Mouse (Mus musculus) hindbrain, embryonic 15.5 days (tissue): ENCODE results near the gene AC134908.4. TPM values are rescaled to one million over a fixed set of nuclear protein-coding genes. Genes with fewer than 3 reads are reported as not detected.
"Not testable (repeated sequence)": the region's sequence is repeated elsewhere in the genome, so short reads cannot be mapped to it uniquely, and the experiment has no call there.

Experiments used
- ATAC-seq: fragments of 200-750 bp; cut with Nextera tagmentation; 2 replicates; pipeline ENCODE4 v1.8.0; 2017; ENCODE audit warnings: low read depth, moderate number of reproducible peaks, moderate TSS enrichment; ENCODE audit not compliant: low FRiP score
- H3K27ac ChIP-seq: fragments of 300-500 bp; sonication (generic); replicated peaks from 2 replicates; pipeline ENCODE4 v1.5.1; 2015; ENCODE audit warnings: mild to moderate bottlenecking, inconsistent platforms
- H3K27me3 ChIP-seq: fragments of 300-500 bp; sonication (generic); 2 replicates; pipeline ENCODE4 v1.6.1; 2015; ENCODE audit warnings: control low read depth, inconsistent platforms
- H3K36me3 ChIP-seq: fragments of 300-500 bp; sonication (generic); 2 replicates; pipeline ENCODE4 v1.6.1; 2015; ENCODE audit warnings: control low read depth, inconsistent platforms
- H3K4me1 ChIP-seq: fragments of 300-500 bp; sonication (generic); replicated peaks from 2 replicates; pipeline ENCODE4 v1.6.1; 2015; ENCODE audit warnings: control low read depth, inconsistent platforms
- H3K4me2 ChIP-seq: fragments of 300-500 bp; sonication (generic); 2 replicates; pipeline ENCODE4 v1.6.1; 2015; ENCODE audit warnings: moderate library complexity, mild to moderate bottlenecking, inconsistent platforms
- H3K4me3 ChIP-seq: fragments of 300-500 bp; sonication (generic); 2 replicates; pipeline ENCODE4 v1.5.1; 2015; ENCODE audit warnings: mild to moderate bottlenecking, inconsistent platforms
- H3K9ac ChIP-seq: fragments of 300-500 bp; sonication (generic); 2 replicates; pipeline ENCODE4 v1.6.1; 2015; ENCODE audit warnings: inconsistent platforms
- H3K9me3 ChIP-seq: fragments of 300-500 bp; sonication (generic); 2 replicates; pipeline ENCODE4 v1.6.1; 2016; ENCODE audit warnings: control low read depth, inconsistent platforms
- WGBS: fragments of 180-500 bp; shearing (Covaris S2); methylation state at CpG from one replicate; pipeline ENCODE4 v1.1.7; 2015; 5-methylcytosine and 5-hydroxymethylcytosine counted together
- polyA plus RNA-seq: library from polyadenylated mRNA; unstranded; fragments of >200 nt; fragmentation: Nextera tagmentation; extraction: Ambion mirVana; gene quantifications from 2 replicates; pipeline ENCODE4 v1.2.1, GENCODE M21; 2015

The AC134908.4 gene
- polyA plus RNA-seq, 1 experiment from 2014 or later = not detected

DNA sequence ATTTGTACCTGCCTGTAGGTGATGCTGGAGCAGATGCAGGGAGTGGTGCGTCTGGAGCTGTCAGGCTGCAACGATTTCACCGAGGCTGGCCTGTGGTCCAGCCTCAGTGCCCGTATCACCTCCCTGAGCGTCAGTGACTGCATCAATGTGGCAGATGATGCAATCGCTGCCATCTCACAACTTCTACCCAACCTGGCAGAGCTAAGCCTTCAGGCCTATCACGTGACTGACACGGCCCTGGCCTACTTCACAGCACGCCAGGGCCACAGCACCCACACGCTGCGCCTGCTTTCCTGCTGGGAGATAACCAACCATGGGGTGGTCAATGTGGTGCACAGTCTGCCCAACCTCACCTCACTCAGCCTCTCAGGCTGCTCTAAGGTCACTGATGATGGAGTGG is 22.2 kb upstream of the AC134908.4 start:
- Histone ChIP-seq H3K4me2 (no peak overlapping the region), H3K4me1 (peaks cover 14% of the 10 kb centered on the region), H3K9me3 (no peaks in the 10 kb centered on the region), H3K4me3 (no peak overlapping the region), H3K9ac (no peak overlapping the region), H3K27me3 (peaks cover 12% of the 10 kb centered on the region), H3K36me3 (peaks cover 28% of the 10 kb centered on the region), H3K27ac (no peak overlapping the region)
- WGBS = 88% methylated on average over 11 of the region's 11 CpGs
- ATAC-seq = no peak

DNA sequence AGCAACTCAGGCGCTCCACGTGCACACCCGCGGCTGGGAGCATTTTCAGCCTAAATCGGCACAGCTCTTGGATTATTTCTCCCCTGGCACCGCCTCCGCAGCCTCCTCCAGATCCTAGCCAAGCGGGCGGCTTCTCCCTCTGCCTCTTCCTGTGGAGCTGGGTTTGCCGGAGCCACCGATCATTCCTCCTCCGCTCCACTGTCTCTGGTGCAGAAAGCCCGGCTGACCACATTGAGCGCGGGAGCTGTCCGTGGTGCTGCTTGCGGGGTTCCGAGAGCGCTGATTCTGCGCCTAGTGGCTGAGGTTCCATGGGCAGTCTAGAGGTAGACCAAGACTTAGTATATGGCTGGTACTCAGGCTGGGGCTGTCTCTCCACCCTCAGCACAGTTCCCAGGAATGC is 18.0 kb upstream of the AC134908.4 start:
- ATAC-seq = no peak
- Histone ChIP-seq H3K4me2 (peak overlapping the region; percentile 40), H3K4me3 (peak overlapping the region; percentile 13; the same call in 1 of the 2 replicates), H3K36me3 (peaks cover 19% of the 10 kb centered on the region), H3K9me3 (no peaks in the 10 kb centered on the region), H3K4me1 (peaks cover 42% of the 10 kb centered on the region), H3K27me3 (peaks cover 12% of the 10 kb centered on the region), H3K9ac (peak overlapping the region; percentile 11; the same call in 1 of the 2 replicates), H3K27ac (no peak overlapping the region)
- WGBS = 1% methylated on average over 20 of the region's 20 CpGs

DNA sequence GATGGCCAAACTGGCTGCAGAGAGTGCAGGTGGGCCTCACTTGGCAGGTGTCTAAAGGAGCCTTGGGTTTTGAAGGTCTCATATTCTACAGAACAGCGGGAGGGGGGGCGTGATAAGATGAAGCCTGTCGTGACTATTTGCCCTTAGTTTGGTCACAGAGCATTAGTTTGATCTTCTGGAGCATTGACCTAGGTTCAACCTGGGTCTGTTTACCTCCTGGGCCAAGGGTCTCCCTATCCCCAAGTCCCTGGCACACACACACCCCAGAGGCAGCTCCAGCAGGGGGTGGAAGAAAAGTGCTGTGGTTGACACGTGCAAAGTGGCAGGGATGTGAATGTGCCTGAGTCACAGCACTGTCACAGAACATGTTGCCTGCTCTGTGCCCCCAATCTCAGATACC is 15.4 kb upstream of the AC134908.4 start:
- peak overlapping the region; percentile 93 for H3K4me3 ChIP-seq
- no peaks in the 10 kb centered on the region for H3K27me3 ChIP-seq
- ATAC-seq = no peak
- no peak overlapping the region for H3K27ac ChIP-seq
- no peaks in the 10 kb centered on the region for H3K9me3 ChIP-seq
- peak overlapping the region; percentile 99; the same call in 1 of the 2 replicates for H3K9ac ChIP-seq
- H3K4me2 ChIP-seq = peak overlapping the region; percentile 97
- H3K36me3 ChIP-seq = no peaks in the 10 kb centered on the region
- WGBS = 74% methylated on average over 4 of the region's 4 CpGs
- peaks cover 49% of the 10 kb centered on the region for H3K4me1 ChIP-seq

DNA sequence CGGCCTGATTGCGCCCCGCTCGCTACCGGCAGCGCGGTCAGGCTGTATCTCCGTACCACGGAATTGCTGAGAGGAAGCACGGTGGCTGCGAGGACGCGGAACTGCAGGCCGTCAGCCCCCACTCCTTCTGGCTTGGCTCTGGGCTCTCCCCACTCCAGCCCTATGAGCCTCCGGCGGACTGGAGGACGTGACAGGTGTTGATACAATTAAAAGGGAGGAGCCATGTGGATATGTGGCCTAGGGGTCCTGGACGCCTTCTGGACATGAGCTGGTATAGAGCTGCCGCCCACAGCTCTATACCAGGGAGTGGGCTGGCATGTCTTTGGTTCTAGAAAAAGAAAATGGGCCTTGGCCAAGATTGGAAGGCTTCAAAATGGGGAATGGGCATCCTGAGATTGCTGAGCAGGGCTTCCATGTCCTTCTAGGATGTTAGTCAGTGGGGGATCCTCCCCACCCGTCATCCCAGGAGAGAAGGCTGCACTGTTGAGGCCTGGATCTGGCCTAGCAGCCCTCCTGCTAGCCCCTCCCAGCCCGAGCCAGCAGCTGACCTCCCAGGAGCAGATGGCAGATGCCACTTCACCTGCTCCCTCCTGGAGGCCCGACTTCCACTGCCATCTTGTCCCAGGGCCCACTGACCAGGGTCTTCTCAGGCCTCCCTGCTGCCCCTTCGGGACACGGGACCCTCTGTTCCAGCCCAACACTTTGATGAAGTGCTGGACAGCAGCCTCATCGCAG is 14.3 kb upstream of the AC134908.4 start:
- ATAC-seq = peak; percentile 46
- no peaks in the 10 kb centered on the region for H3K27me3 ChIP-seq
- peak overlapping the region; percentile 93 for H3K4me3 ChIP-seq
- peaks cover 49% of the 10 kb centered on the region for H3K4me1 ChIP-seq
- H3K9me3 ChIP-seq = no peaks in the 10 kb centered on the region
- peak overlapping the region; percentile 99 for H3K27ac ChIP-seq
- 5% methylated on average over 25 of the region's 25 CpGs for WGBS
- H3K4me2 ChIP-seq = peak overlapping the region; percentile 97
- no peaks in the 10 kb centered on the region for H3K36me3 ChIP-seq
- peak overlapping the region; percentile 99 for H3K9ac ChIP-seq

DNA sequence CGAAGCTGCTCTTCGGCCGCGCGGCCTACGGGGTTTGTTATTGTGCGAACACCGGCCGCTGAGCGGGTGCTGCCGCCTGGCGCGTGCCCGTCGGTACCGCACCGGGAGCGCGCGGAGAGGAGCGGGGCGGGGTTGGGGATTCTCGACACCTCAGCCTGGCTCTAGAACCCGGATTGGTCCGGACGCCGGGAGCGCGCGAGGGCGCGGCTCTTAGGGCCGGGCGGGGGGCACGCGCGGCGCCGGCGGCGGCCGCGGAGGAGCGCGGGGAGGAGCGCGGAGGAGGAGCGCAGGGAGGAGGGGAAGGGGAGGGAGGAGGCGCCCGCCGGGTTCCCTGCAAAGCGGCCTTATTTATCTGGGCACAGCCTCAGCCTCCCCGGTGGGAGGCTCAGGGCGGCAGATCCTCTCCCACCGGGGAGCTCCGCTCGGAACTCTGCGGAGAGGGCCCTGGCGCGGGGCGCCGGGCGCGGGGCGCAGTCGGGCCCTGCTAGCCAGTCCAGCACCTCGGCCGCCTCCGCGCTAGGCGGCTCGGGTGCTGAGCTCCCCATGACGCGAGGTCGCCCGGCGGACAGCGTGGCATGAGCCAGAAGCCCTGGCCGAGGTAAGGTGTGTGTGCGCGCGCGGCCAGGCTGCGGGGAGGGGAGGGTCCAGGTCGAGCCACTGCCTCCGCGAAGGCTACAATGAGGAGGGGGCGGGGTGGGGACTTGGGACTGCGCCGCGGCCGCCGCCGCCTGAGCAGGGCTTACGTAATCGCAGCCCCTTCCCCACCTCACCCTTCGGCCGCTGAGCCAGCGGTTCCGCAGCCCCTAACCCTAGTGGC is 13.5 kb upstream of the AC134908.4 start, which contains the start of gene Fbxl16:
Gene Fbxl16 (plus strand): TSS at position 297 of the 817 bp plus-strand sequence.
- Histone ChIP-seq H3K9me3 (no peaks in the 10 kb centered on the region), H3K27ac (peak within 1 kb of the TSS; percentile 99), H3K4me3 (peak within 1 kb of the TSS; percentile 93), H3K27me3 (no peaks in the 10 kb centered on the region), H3K9ac (peak within 1 kb of the TSS; percentile 99), H3K4me2 (peak within 1 kb of the TSS; percentile 97), H3K36me3 (no peaks in the 10 kb centered on the region), H3K4me1 (peaks cover 52% of the 10 kb centered on the region)
- whole genome bisulfite sequencing = under 1% methylated on average over 94 of the region's 100 CpGs
- ATAC-seq = peak; percentile 86

DNA sequence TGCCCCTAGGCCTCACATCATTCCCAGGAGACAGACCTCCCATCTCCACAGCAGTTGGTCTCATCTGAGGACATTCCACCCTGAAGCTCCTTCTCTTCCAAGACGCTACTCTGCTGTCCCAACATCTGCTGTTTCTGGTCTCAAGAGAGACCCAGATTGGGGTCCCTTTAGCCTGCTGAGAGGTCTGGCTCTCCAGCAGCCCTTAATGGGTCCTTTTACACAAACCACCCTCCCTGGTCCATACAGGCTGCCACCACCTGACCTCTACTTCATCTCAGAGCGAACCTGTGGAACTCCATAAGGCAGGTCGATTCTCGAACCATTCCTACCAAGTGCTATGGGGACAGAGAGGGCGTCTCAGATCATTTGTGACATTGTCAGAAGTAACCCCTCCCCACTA is 12.6 kb upstream of the AC134908.4 start:
- Histone ChIP-seq H3K27me3 (no peaks in the 10 kb centered on the region), H3K36me3 (no peaks in the 10 kb centered on the region), H3K27ac (peak overlapping the region; percentile 99), H3K4me1 (peaks cover 53% of the 10 kb centered on the region), H3K4me3 (peak overlapping the region; percentile 93), H3K9me3 (no peaks in the 10 kb centered on the region), H3K4me2 (peak overlapping the region; percentile 97), H3K9ac (peak overlapping the region; percentile 99)
- peak; percentile 2; the same call in 1 of the 2 replicates for ATAC-seq
- 31% methylated on average over 5 of the region's 5 CpGs for WGBS

DNA sequence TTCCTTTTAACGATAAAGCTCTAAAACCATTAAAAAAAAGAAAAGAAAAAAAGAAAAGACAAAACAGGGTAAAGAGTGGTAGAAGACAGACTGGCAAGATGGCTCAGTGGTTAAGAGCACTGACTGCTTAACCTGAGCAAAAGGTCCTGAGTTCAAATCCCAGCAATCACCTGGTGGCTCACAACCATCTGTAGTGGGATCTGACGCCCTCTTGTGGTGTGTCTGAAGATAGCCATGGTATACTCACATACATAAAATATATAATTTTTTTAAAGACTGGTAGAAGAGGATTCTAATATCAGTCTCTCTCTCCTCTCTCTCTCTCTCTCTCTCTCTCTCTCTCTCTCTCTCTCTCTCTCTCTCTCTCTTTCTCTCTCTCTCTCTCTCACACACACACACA is 12.0 kb upstream of the AC134908.4 start:
- not testable (repeated sequence) for H3K27ac ChIP-seq, ATAC-seq, H3K36me3 ChIP-seq, H3K9ac ChIP-seq, H3K4me2 ChIP-seq, H3K9me3 ChIP-seq, H3K27me3 ChIP-seq, H3K4me3 ChIP-seq
- H3K4me1 ChIP-seq = peaks cover 53% of the 10 kb centered on the region
- 48% methylated on average over 2 of the region's 2 CpGs for WGBS

DNA sequence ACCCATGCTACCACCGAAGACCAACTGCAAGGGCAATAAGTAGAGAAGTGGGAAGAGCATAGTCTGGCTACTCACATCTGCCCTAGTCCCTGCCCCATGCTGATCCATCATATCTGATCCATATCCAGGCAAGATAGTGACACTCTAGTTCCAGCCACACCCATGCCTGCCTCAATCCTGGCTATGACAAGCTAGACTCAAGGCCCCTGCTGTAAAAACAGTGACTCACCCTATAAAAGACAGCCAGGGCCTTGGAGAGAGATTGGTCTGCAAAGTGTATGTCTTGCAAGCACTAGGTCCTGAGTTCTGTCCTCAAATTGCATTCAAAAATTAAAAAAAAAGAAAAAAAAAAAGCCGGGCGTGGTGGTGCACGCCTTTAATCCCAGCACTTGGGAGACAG is 11.0 kb upstream of the AC134908.4 start:
- Histone ChIP-seq H3K9me3 (no peaks in the 10 kb centered on the region), H3K4me3 (no peak overlapping the region), H3K27me3 (no peaks in the 10 kb centered on the region), H3K36me3 (no peaks in the 10 kb centered on the region), H3K9ac (no peak overlapping the region), H3K4me1 (peaks cover 49% of the 10 kb centered on the region), H3K27ac (no peak overlapping the region), H3K4me2 (no peak overlapping the region)
- ATAC-seq = no peak
- 86% methylated on average over 4 of the region's 4 CpGs for WGBS

DNA sequence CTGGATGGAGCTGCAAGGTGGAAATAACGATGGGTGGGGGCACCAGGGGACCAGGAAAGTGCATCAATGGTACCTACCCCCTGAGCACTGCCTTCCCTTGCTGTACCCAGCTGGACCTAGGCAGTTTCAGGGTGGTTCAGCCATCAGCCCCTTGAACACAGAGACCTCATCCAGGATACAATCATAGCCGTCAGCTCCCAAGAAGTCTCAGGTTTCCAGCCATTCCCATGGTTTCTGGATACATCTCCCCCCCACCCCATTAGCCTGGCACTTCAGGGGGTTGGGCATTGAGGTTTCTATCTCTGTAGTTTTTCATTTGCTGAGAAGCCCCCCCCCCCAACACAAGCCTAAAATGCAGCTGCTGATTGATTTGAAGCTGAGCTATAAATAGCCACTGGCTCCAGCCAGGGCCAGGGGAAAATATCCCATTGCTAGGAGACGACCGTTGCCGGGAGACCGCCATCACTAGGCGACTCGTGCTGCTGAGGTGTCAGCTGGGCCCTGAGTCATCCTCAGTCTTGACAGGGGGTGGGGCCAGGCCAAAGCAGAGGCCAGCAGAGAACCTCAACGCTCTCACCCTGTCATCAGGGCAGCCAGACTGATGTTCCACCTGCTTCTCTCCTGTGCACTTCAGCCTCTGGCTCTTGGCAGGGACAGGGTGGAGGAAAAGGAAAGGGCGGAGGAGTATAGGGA is 7.5 kb upstream of the AC134908.4 start:
- ATAC-seq = peak; percentile 87
- H3K27me3 ChIP-seq = no peaks in the 10 kb centered on the region
- H3K9me3 ChIP-seq = no peaks in the 10 kb centered on the region
- peak overlapping the region; percentile 86 for H3K27ac ChIP-seq
- no peak overlapping the region for H3K4me3 ChIP-seq
- peak overlapping the region; percentile 45 for H3K4me2 ChIP-seq
- H3K36me3 ChIP-seq = no peaks in the 10 kb centered on the region
- 4% methylated on average over 10 of the region's 10 CpGs for WGBS
- H3K4me1 ChIP-seq = peaks cover 25% of the 10 kb centered on the region
- peak overlapping the region; percentile 27; the same call in 1 of the 2 replicates for H3K9ac ChIP-seq

DNA sequence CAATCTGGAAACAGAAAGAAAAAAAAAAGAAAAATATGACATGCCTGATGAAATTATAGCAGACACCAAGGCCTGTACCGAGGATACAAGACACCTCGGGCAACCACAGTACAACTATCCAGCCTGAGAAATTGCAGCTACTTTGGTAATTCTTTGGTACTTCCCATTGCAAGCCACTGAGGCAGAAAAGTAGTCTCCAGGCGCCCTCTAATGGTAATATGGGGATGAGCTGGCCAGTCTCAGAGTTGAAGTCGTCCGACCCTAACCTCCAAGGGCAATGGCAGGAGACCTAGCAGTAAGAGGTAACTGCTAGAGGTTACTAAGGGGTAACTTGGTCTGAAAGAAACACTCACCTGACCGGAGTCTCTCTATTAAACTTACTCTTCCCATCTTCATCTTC is 5.6 kb upstream of the AC134908.4 start:
- no peaks in the 10 kb centered on the region for H3K36me3 ChIP-seq
- H3K27me3 ChIP-seq = peaks cover 5% of the 10 kb centered on the region; the same call in 1 of the 2 replicates
- no peak for ATAC-seq
- WGBS = 9% methylated on average over 6 of the region's 6 CpGs
- no peak overlapping the region for H3K27ac ChIP-seq
- H3K4me3 ChIP-seq = no peak overlapping the region
- no peaks in the 10 kb centered on the region for H3K9me3 ChIP-seq
- peaks cover 39% of the 10 kb centered on the region for H3K4me1 ChIP-seq
- no peak overlapping the region for H3K9ac ChIP-seq
- no peak overlapping the region for H3K4me2 ChIP-seq

DNA sequence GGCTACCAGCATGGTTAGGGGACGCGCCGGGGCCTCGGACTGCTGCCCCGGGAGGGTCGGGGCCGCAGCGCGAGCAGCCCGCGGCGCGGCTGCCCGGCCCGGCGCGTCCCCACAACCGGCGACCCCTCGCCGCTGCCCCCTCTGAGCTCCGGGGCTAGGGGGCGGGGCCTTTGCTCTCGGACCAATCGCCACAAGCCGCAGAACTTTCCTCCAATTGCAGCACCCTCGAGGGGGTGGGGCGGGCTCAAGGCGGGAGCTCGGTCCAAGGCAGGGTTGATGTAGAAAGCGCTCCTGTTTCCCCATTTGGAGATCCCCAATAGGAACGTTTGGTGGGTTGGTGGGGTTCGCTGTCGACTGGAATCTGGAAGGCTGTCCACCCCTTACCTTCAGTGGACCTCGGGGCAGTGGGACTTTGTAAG is 1.5 kb upstream of the AC134908.4 start, which contains the start of gene Metrn:
Gene Metrn (minus strand): TSS at position 186 of the 419 bp plus-strand sequence.
- no peaks in the 10 kb centered on the region for H3K9me3 ChIP-seq
- H3K36me3 ChIP-seq = no peaks in the 10 kb centered on the region
- peak within 1 kb of the TSS; percentile 92 for H3K4me2 ChIP-seq
- WGBS = under 1% methylated on average over 33 of the region's 35 CpGs
- H3K27me3 ChIP-seq = peaks cover 9% of the 10 kb centered on the region; the same call in 1 of the 2 replicates
- peak within 1 kb of the TSS; percentile 95 for H3K27ac ChIP-seq
- H3K4me3 ChIP-seq = peak within 1 kb of the TSS; percentile 52
- H3K9ac ChIP-seq = peak within 1 kb of the TSS; percentile 36
- ATAC-seq = peak; percentile 70
- H3K4me1 ChIP-seq = peaks cover 45% of the 10 kb centered on the region
